Mouse (Mus musculus) adrenal gland, adult 8-10 months (tissue): Measurements from ENCODE around the gene Hrk. TPM values are rescaled to one million over a fixed set of nuclear protein-coding genes. Genes with fewer than 3 reads are reported as not detected.

Source experiments
- DNase-seq: peaks from one replicate; pipeline ENCODE4 v3.0.0; 2022
- total RNA-seq, 4 experiments: library from RNA; stranded (reverse); gene quantifications; 2 replicates each; pipeline ENCODE4 v1.2.4; 2022

Hrk gene
- total RNA-seq, 4 experiments from 2014 or later = 0.06 to 0.09 (median 0.08) TPM

DNA sequence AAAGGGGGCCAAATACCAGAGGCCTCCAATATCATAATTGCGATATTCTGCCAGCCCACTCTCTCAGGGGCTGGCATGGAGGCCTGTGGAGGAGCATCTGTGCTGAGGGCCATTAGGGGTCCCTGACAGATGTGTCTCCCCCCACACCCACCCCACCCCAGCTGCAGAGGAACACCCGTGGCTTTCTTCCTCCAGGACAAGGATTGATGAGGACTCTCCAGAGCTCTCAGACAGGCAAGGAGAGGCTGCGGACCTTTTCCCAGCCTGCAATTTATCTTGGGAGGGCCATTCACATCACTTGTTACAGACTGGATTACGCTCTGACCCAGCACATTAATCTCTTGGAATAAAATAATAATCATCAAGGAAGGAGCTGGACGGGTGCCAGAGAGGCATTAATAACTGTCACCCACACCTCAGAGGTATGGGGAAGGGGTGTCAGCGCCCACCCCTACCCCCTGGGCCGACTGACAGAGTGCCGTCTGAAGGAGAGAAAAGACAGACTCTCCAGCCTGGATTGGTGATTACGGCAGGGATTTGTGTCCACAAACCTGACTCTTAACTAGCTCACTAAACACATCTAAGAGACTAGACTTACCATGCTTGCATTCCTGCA, 58.8 kb downstream of the Hrk start:
- no peak for DNase-seq

DNA sequence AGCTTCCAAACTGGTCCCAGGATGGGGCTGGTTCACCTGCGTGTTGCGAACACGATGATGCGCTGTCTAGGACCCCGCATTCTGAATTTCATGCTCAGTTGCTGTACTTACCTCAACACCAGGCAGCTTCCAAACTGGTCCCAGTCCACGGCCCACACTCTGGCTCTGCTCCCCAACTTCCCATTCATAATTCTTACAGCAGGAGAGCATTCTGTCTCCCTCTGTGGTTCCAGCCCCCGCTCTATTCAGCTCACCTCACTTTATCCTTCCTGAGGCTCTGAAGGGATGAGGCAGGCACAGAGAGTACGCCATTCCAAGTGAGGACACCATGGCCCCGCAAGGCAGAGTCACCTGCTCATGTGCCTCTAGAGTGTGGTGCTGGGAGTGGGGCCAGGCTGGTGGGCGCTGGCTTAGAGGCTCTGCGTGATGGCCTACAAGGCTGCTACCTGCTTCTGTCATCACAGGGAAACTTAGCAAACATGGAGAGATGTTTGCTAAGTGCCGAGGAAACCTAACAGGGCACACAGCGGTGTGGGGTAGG, 65.7 kb downstream of the Hrk start:
- DNase-seq = no peak

DNA sequence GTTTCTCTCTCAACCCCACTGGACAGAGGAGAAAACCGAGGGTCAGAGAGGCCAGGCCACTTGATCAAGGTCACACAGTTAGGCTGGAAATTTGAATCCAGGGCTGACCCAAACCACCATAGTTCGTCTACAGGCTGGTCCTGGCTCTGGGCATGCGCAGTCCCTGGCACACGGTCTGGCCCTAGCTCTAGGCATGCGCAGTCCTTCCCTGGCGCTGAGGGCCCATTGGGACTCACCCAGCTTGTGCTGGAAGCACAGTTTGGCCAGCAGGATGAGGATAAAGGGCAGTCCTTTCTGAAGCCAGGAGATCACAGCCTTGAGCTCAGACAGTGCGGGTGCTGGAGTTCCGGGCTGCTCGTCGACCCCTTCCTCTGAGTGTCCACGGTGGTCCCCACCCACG, 72.4 kb downstream of the Hrk start:
- no peak for DNase-seq

Other genes starting within 250 kb of the Hrk start
- gene Fbxo21, start 187.9 kb upstream of the Hrk start, total RNA-seq = 100 to 1,000 TPM in 1 of 4 experiments, 10 to 100 TPM in 3; 63.9 to 114 (median 85.5) TPM
- gene Tesc, start 136.9 kb upstream of the Hrk start, total RNA-seq = 100 to 1,000 TPM; 229 to 287 (median 252) TPM
- 10 to 100 TPM; 47.0 to 57.6 (median 51.7) TPM for gene Fbxw8, start 9.2 kb upstream of the Hrk start, total RNA-seq
- 10 to 100 TPM in 1 of 4 experiments, 1 to 10 TPM in 3; 4.3 to 13.9 (median 7.0) TPM for gene Rnft2, start 80.5 kb downstream of the Hrk start, total RNA-seq
- 1 to 10 TPM; 7.9 to 10.0 (median 8.8) TPM for gene 2410131K14Rik, start 80.6 kb downstream of the Hrk start, total RNA-seq